Mouse (Mus musculus): ENCODE results near the gene Camsap3. TPM values are rescaled to one million over a fixed set of nuclear protein-coding genes. Genes with fewer than 3 reads are reported as not detected.

The Camsap3 gene
- polyA plus RNA-seq, 1 experiment from 2014 or later = 7.4 TPM

DNA sequence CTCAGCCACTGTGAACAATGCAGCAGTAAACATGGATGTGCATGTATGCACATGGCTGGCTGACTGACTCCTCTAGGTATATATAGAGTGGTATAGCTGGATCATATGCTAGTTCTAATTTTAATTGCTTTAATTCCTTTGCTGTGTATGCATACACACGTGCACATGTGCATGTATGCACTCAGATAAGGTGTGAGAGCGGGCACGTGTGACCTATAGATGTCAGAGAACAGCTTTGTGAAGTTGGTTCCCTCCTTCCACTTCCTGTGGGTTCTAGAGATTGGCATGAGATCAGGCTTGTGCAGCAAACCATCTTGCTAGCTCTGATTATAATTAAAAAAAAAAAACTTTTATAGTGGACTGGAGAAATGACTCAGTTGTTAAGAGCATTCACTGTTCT lies 65.8 kb downstream of the Camsap3 start:
- 68% methylated on average over 3 of the region's 3 CpGs for WGBS
- peaks cover 4% of the 10 kb centered on the region for H3K4me1 ChIP-seq (ENCODE audit: control insufficient read depth, insufficient read depth, low read length)
- no peaks in the 10 kb centered on the region for H3K27me3 ChIP-seq (ENCODE audit: control insufficient read depth, insufficient read depth, low read length)
- no peak for DNase-seq (ENCODE audit: low spot score)
- ATAC-seq (ENCODE audit: insufficient number of reproducible peaks, low FRiP score, low TSS enrichment, low read depth) = no peak
- no peaks in the 10 kb centered on the region for H3K9me3 ChIP-seq (ENCODE audit: control insufficient read depth, low read length)
- no peak overlapping the region for H3K4me3 ChIP-seq (ENCODE audit: low read depth, low read length)
- H3K36me3 ChIP-seq (ENCODE audit: control insufficient read depth, insufficient read depth, low read length) = no peaks in the 10 kb centered on the region
- no peak overlapping the region for H3K9ac ChIP-seq (ENCODE audit: low read length)
- no peak overlapping the region for H3K4me2 ChIP-seq (ENCODE audit: low read depth, severe bottlenecking)
- H3K27ac ChIP-seq (replicated peaks; ENCODE audit: low read depth, low read length) = no peak overlapping the region

DNA sequence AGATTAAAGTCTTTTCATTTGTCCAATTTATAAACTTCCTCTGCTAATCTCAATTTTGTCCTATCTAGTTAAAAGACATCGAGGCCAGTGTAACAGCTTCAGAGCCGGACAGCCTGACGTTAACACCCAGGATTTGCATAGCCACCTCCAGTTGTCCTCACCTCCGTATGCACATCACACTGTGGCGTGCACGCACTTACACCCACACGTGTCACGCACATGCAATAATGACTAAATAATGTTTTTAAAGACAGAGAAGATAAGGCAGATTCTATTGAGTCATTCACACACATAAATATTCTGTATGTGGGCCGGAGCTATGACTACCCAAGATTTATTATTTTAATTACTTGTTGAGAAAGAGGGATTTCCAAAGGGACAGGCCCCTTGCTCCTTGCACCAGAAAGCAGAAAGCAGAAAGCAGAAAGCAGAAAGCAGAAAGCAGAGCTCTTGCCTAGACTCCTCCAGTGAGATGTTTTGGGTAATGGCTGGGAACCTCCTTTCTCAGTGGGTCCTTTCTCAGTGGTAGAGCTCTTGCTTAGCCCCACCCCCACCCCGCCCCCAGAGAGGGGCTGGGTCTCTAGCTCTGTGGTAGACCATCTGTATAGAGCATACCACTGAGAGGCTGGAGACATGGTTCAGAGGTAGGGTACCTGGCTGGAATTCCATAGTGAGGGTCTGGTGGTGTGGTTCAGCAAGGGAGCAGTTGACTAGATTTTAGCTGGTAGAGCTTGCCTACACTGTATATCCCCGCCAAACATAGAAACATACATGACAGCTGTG lies 67.8 kb downstream of the Camsap3 start:
- Histone ChIP-seq H3K9me3 (ENCODE audit: control insufficient read depth, low read length) (no peaks in the 10 kb centered on the region), H3K9ac (ENCODE audit: low read length) (no peak overlapping the region), H3K4me1 (ENCODE audit: control insufficient read depth, insufficient read depth, low read length) (peaks cover 4% of the 10 kb centered on the region), H3K4me2 (ENCODE audit: low read depth, severe bottlenecking) (no peak overlapping the region), H3K27ac (replicated peaks; ENCODE audit: low read depth, low read length) (no peak overlapping the region), H3K4me3 (ENCODE audit: low read depth, low read length) (no peak overlapping the region), H3K27me3 (ENCODE audit: control insufficient read depth, insufficient read depth, low read length) (no peaks in the 10 kb centered on the region), H3K36me3 (ENCODE audit: control insufficient read depth, insufficient read depth, low read length) (no peaks in the 10 kb centered on the region)
- 70% methylated on average over 11 of the region's 11 CpGs for WGBS
- no peak for DNase-seq (ENCODE audit: low spot score)
- ATAC-seq (ENCODE audit: insufficient number of reproducible peaks, low FRiP score, low TSS enrichment, low read depth) = 0 out of 2 replicates have a peak, but pooled peaks have one; percentile 11

DNA sequence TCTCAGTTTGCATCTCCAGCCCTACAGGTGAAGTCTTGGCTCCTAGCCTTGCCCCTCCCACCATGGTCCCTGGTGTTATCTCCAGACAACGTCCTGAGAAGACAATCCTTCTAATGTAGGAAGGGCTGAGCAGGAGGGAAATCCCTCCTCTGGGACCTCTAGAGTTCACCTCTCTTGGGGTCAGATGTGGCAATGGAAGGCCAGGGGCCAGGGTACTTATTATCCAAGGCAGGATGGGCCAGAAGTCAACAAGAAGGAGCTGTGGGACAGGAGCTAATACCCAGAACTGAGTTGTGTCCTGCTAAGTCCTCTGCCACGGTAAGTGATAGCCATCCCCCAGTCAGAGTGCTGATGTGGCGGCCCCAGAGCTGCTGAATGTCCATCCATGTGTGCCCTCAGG lies 68.4 kb downstream of the Camsap3 start, which contains the start of gene Retn:
Gene Retn (plus strand): TSS at position 245 of the 400 bp plus-strand sequence.
- DNase-seq (ENCODE audit: low spot score) (no peak), ATAC-seq (ENCODE audit: insufficient number of reproducible peaks, low FRiP score, low TSS enrichment, low read depth) (no peak)
- Histone ChIP-seq H3K4me2 (ENCODE audit: low read depth, severe bottlenecking) (no peak within 1 kb of the TSS), H3K4me3 (ENCODE audit: low read depth, low read length) (no peak within 1 kb of the TSS), H3K4me1 (ENCODE audit: control insufficient read depth, insufficient read depth, low read length) (peaks cover 4% of the 10 kb centered on the region), H3K27ac (replicated peaks; ENCODE audit: low read depth, low read length) (no peak within 1 kb of the TSS), H3K9ac (ENCODE audit: low read length) (no peak within 1 kb of the TSS), H3K36me3 (ENCODE audit: control insufficient read depth, insufficient read depth, low read length) (no peaks in the 10 kb centered on the region), H3K27me3 (ENCODE audit: control insufficient read depth, insufficient read depth, low read length) (no peaks in the 10 kb centered on the region), H3K9me3 (ENCODE audit: control insufficient read depth, low read length) (no peaks in the 10 kb centered on the region)
- WGBS = 78% methylated on average over 3 of the region's 3 CpGs

DNA sequence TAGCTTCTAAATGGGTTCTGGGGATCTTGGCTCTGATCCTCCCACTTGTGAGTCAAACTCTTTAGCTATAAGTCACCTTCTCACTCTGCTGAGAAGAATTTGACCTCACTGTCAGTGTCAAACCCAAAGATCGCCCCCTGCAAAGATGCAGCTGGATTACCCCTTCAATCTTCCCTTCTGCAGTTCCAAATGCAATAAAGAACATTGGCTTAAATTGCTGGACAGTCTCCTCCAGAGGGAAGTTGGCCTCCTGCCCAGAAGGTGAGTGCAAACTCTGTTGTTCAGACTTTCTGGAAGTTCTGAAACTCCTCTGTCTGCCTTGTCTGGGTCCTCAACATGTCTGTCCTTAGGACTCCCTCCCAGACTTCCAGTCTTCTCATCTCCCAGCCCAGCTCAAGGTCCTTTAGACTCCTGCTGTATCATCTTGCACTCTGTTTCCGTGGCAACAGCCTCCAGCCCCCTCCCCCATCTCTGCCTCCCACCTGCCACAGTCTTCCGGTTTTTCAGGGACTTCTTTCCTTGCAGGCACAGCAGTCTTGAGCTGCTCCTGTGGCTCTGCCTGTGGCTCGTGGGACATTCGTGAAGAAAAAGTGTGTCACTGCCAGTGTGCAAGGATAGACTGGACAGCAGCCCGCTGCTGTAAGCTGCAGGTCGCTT lies 69.8 kb downstream of the Camsap3 start:
- no peak overlapping the region; the same call in 1 of the 2 replicates for H3K9ac ChIP-seq (ENCODE audit: low read length)
- no peak overlapping the region for H3K4me2 ChIP-seq (ENCODE audit: low read depth, severe bottlenecking)
- 31% methylated on average over 7 of the region's 7 CpGs for WGBS
- H3K27me3 ChIP-seq (ENCODE audit: control insufficient read depth, insufficient read depth, low read length) = no peaks in the 10 kb centered on the region
- H3K36me3 ChIP-seq (ENCODE audit: control insufficient read depth, insufficient read depth, low read length) = no peaks in the 10 kb centered on the region
- no peak overlapping the region for H3K4me3 ChIP-seq (ENCODE audit: low read depth, low read length)
- no peaks in the 10 kb centered on the region for H3K9me3 ChIP-seq (ENCODE audit: control insufficient read depth, low read length)
- ATAC-seq (ENCODE audit: insufficient number of reproducible peaks, low FRiP score, low TSS enrichment, low read depth) (peak; percentile 68), DNase-seq (ENCODE audit: low spot score) (peak; percentile 55)
- H3K27ac ChIP-seq (replicated peaks; ENCODE audit: low read depth, low read length) = no peak overlapping the region
- peaks cover 4% of the 10 kb centered on the region for H3K4me1 ChIP-seq (ENCODE audit: control insufficient read depth, insufficient read depth, low read length)

Other genes starting within 250 kb of the Camsap3 start
- not detected in 2 replicates for gene A430078G23Rik, start 233.9 kb upstream of the Camsap3 start, polyA plus RNA-seq (2014; fragmentation: Nextera tagmentation; extraction: Ambion mirVana)
- gene Arhgef18, start 194.3 kb upstream of the Camsap3 start, polyA plus RNA-seq (2014; fragmentation: Nextera tagmentation; extraction: Ambion mirVana) = 8.2 TPM in 2 replicates
- gene Pex11g, start 119.6 kb upstream of the Camsap3 start, polyA plus RNA-seq (2014; fragmentation: Nextera tagmentation; extraction: Ambion mirVana) = 2.9 and 3.8 TPM in 2 replicates
- gene Tex45, start 116.4 kb upstream of the Camsap3 start, polyA plus RNA-seq (2014; fragmentation: Nextera tagmentation; extraction: Ambion mirVana) = 0.13 TPM in 1 of 2 replicates, not detected in the other
- gene Zfp358, start 94.2 kb upstream of the Camsap3 start, polyA plus RNA-seq (2014; fragmentation: Nextera tagmentation; extraction: Ambion mirVana) = 28.3 and 39.0 TPM in 2 replicates
- gene Mcoln1, start 86.8 kb upstream of the Camsap3 start, polyA plus RNA-seq (2014; fragmentation: Nextera tagmentation; extraction: Ambion mirVana) = 44.1 and 46.5 TPM in 2 replicates
- 13.4 and 15.7 TPM in 2 replicates for gene Pnpla6, start 71.9 kb upstream of the Camsap3 start, polyA plus RNA-seq (2014; fragmentation: Nextera tagmentation; extraction: Ambion mirVana)
- gene C330021F23Rik, start 19.3 kb upstream of the Camsap3 start, polyA plus RNA-seq (2014; fragmentation: Nextera tagmentation; extraction: Ambion mirVana) = 3.9 and 4.1 TPM in 2 replicates
- gene Xab2, start 34.0 kb downstream of the Camsap3 start, polyA plus RNA-seq (2014; fragmentation: Nextera tagmentation; extraction: Ambion mirVana) = 61.3 and 68.1 TPM in 2 replicates
- 106 and 107 TPM in 2 replicates for gene Pet100, start 34.3 kb downstream of the Camsap3 start, polyA plus RNA-seq (2014; fragmentation: Nextera tagmentation; extraction: Ambion mirVana)
- 2.6 and 4.5 TPM in 2 replicates for gene Pcp2, start 38.3 kb downstream of the Camsap3 start, polyA plus RNA-seq (2014; fragmentation: Nextera tagmentation; extraction: Ambion mirVana)
- gene Stxbp2, start 43.7 kb downstream of the Camsap3 start, polyA plus RNA-seq (2014; fragmentation: Nextera tagmentation; extraction: Ambion mirVana) = 20.3 and 27.9 TPM in 2 replicates
- gene Retn, start 68.5 kb downstream of the Camsap3 start, polyA plus RNA-seq (2014; fragmentation: Nextera tagmentation; extraction: Ambion mirVana) = not detected in 2 replicates
- 0.09 TPM in 1 of 2 replicates, not detected in the other for gene Mcemp1, start 78.5 kb downstream of the Camsap3 start, polyA plus RNA-seq (2014; fragmentation: Nextera tagmentation; extraction: Ambion mirVana)
- 11.0 and 14.1 TPM in 2 replicates for gene Fcor, start 85.1 kb downstream of the Camsap3 start, polyA plus RNA-seq (2014; fragmentation: Nextera tagmentation; extraction: Ambion mirVana)
- gene Trappc5, start 89.0 kb downstream of the Camsap3 start, polyA plus RNA-seq (2014; fragmentation: Nextera tagmentation; extraction: Ambion mirVana) = 31.9 and 36.5 TPM in 2 replicates
- gene Fcer2a, start 106.9 kb downstream of the Camsap3 start, polyA plus RNA-seq (2014; fragmentation: Nextera tagmentation; extraction: Ambion mirVana) = 0.24 TPM in 1 of 2 replicates, not detected in the other
- 0.16 TPM in 1 of 2 replicates, not detected in the other for gene Clec4g, start 133.4 kb downstream of the Camsap3 start, polyA plus RNA-seq (2014; fragmentation: Nextera tagmentation; extraction: Ambion mirVana)
- not detected in 2 replicates for gene Cd209a, start 161.7 kb downstream of the Camsap3 start, polyA plus RNA-seq (2014; fragmentation: Nextera tagmentation; extraction: Ambion mirVana)

Data from limb, embryonic 11.5 days (tissue).